Mouse (Mus musculus) splenic B cell, adult 2 months (primary cell): ENCODE results near the gene Raf1.

Experiments
- DNase-seq: peaks from one replicate; pipeline ENCODE4 v3.0.0-alpha.2; 2011; ENCODE audit warnings: low read depth, low spot score
- H3K27me3 ChIP-seq: 2 replicates; pipeline ENCODE4 v1.6.1; 2012; ENCODE audit warnings: mild to moderate bottlenecking, low read length, moderate library complexity, mixed read lengths; ENCODE audit not compliant: control insufficient read depth, poor library complexity, insufficient read depth, severe bottlenecking
- H3K36me3 ChIP-seq: 2 replicates; pipeline ENCODE4 v1.6.1; 2012; ENCODE audit warnings: mild to moderate bottlenecking, low read length, moderate library complexity, mixed read lengths; ENCODE audit not compliant: control insufficient read depth, poor library complexity, insufficient read depth, severe bottlenecking

The Raf1 gene

DNA sequence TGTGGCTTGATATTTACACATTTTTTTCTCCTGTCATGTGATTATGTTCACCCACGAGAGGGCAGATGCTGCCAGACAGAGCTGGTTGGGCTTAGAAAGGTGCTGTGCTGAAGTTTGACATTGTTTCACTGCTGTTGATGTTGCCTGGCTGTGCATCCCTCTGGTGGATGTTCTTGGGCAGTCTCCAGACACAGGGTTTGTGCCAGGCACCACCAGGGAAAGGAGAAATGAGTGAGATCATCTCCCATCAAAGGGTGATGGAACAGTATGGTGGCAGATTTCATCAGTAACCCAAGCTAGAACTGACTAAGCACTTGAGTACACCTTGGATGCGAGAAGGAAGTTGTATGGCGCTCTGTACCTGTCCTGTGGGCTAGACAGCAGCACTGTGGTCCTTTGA is 60.5 kb downstream of the Raf1 start:
- Histone ChIP-seq H3K36me3 (peaks cover 14% of the 10 kb centered on the region), H3K27me3 (no peaks in the 10 kb centered on the region)
- no peak for DNase-seq

DNA sequence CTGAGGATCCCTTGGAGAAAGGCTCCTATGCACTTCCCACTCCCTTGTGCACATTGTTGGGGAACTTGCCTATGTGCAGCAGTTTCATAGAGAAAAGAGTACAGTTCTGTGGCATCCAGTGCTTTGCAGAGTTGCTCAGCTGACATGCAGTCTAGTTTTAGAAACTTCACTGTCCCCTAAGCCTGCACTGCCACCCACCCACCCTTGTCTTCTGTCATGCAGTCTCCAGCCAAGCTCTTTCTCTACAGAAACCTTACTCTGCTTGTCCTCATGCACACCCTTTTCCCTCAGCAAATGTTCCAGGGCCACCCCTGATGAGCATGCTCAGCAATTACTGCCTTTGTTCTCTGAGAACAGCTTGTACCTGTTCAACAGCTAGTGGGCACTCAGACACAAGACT is 62.6 kb downstream of the Raf1 start:
- DNase-seq: no peak
- no peaks in the 10 kb centered on the region for H3K27me3 ChIP-seq
- H3K36me3 ChIP-seq: peaks cover 9% of the 10 kb centered on the region

GRCm38 (mm10) chr6:115610301-115610700 is 66.1 kb downstream of the Raf1 start:
- DNase-seq: no peak
- Histone ChIP-seq H3K36me3 (no peaks in the 10 kb centered on the region; the same call in 1 of the 2 replicates), H3K27me3 (no peaks in the 10 kb centered on the region)

DNA sequence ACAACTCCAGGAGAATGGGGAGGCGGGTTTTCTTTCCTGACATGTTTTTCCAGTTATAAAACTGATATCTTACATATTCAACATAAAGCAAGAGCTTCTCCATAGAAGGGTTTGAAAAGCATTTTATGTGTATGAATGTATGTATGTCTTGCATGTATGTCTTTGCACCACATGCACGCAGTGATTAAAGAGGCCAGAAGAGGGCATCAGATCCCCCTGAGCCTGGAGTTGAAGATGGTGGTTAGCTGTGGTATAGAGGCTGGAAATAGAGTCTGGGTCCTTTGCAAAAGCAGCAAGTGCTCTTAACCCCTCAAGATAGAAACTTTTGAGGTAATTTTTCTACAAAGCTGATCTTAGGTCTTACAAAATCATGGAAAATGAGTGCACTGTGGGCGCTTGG is 67.3 kb downstream of the Raf1 start:
- Histone ChIP-seq H3K36me3 (peaks cover 1% of the 10 kb centered on the region; the same call in 1 of the 2 replicates), H3K27me3 (no peaks in the 10 kb centered on the region)
- peak; percentile 65 for DNase-seq

- no peak for DNase-seq
- H3K36me3 ChIP-seq: peaks cover 1% of the 10 kb centered on the region; the same call in 1 of the 2 replicates
- no peaks in the 10 kb centered on the region for H3K27me3 ChIP-seq
These were observed 69.0 kb downstream of the Raf1 start for GRCm38 (mm10) chr6:115607429-115607828.

DNA sequence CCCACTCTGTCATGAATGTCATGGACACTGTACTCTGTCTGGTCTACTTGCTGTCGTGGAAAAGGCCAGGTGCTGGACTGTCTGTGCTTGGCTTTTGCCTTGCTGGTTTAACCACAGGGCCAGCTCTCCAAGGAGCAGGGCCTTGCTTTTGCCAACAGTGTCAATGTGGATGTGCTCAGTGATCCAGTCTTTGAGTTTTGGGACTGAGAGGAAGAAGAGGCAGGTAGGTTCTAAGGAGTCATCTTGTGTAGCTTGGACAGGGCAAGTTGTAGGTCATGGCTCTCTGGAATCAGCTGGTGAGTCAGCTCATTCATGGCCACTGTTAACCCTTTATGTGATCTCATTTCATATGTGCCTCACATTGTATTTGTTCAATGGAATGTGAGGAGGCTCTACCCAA is 70.0 kb downstream of the Raf1 start:
- Histone ChIP-seq H3K27me3 (no peaks in the 10 kb centered on the region), H3K36me3 (peaks cover 1% of the 10 kb centered on the region; the same call in 1 of the 2 replicates)
- DNase-seq: no peak

DNA sequence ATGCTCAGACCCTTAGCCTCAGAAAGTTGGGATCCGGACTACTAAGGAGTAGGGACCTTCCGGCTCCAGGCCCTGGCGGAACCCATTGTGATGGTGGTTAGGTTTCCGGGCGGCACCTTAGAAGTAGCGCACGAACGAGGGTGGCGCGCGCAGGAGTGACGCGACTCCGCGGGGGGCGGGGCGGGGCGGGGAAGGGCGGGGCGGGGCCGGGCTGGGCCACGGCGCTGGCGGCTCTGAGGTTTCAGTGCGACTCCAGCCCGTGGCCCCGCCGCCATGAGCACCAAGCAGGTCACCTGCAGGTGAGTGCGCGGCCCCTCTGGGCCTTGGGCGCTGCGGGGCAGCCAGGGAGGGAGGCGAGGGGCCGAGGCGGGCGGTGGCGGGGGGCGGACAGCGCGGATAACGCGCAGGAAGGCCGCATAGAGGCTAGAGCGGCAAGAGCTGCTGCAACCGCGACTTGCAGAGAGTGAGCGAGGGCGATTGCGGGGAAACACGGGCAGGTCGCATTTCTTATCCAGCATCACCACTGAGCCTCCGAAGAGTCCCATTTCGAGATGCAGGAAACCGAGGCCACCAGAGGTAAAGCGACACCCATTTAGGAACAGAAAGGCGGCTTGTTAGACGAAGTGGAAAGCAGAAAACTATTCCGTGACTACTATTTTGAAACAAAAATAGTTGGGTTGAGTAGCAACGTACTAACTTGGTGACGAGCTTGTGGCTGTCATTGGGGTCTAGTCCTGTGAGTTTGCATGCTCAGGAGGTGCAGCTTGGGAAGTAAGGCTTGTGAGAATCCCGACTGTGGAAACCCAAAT is 74.5 kb downstream of the Raf1 start, which contains the start of gene Mkrn2:
Gene Mkrn2 (plus strand): TSS at position 188 of the 809 bp plus-strand sequence.
- Histone ChIP-seq H3K36me3 (peaks cover 1% of the 10 kb centered on the region; the same call in 1 of the 2 replicates), H3K27me3 (no peaks in the 10 kb centered on the region)
- DNase-seq: peak; percentile 89

- peaks cover 1% of the 10 kb centered on the region; the same call in 1 of the 2 replicates for H3K36me3 ChIP-seq
- DNase-seq: no peak
- H3K27me3 ChIP-seq: no peaks in the 10 kb centered on the region
These were observed 75.1 kb downstream of the Raf1 start for GRCm38 (mm10) chr6:115601322-115601714.

DNA sequence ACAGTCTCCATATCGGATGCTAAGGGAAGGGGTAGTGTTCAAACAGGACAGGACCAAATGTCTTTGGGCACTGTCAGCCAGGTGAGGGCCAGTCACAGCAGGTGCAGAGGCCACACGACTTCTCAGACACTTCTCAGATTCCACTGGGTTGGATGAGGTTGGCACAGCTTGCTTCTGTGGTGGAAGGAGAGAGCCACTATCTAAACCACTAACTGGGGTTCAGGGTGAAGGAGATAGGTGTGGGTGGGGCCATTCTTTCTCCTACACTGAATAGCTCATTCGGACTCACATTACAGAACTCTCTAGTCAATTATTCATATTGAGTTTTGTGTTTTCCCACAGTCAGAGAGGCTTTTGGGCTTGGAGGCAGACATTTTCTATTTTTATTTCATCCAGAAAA is 80.8 kb downstream of the Raf1 start:
- no peaks in the 10 kb centered on the region for H3K27me3 ChIP-seq
- DNase-seq: no peak
- H3K36me3 ChIP-seq: no peaks in the 10 kb centered on the region

- DNase-seq: peak; percentile 42
- Histone ChIP-seq H3K36me3 (no peaks in the 10 kb centered on the region), H3K27me3 (no peaks in the 10 kb centered on the region)
These were observed 82.0 kb downstream of the Raf1 start for GRCm38 (mm10) chr6:115594463-115594862.

- DNase-seq: no peak
- no peaks in the 10 kb centered on the region for H3K27me3 ChIP-seq
- H3K36me3 ChIP-seq: no peaks in the 10 kb centered on the region
These were observed 83.2 kb downstream of the Raf1 start for GRCm38 (mm10) chr6:115593252-115593651.

GRCm38 (mm10) chr6:115592458-115592857 is 84.0 kb downstream of the Raf1 start, which contains the start of gene Mkrn2os:
Mkrn2os (minus strand) TSS chr6:115592576.
- H3K36me3 ChIP-seq: no peaks in the 10 kb centered on the region
- DNase-seq: no peak
- H3K27me3 ChIP-seq: no peaks in the 10 kb centered on the region

DNA sequence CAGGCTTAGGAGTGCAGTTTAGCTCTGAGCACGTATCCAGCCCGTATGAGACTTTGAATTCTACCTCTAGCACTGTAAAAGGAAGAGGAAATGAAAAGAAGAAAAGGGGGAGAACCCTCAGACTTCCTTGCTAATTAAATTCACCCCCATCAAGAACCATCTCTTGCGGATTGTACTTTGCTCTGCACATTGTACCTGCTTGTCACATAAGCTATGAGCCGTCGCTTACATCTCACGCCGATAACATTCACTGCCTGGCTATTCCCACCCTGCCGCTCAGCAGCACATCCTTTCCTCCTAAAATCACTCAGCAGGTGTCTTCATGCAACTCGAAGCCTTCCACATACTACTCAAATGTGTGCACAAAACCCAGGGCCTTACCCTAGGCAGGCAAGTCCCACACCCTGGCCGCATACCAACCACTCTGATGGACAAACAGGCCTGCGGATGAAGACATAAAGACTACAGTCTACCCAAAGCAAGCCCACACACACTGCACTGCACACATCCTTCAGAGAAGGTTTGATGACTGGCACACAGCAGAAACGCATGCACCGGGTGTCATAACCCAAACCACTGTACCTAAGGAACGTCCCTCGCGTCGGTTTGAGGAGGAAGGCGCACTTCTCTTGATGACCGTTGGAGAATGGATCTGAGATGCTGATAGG is 84.6 kb downstream of the Raf1 start:
- no peaks in the 10 kb centered on the region for H3K27me3 ChIP-seq
- no peaks in the 10 kb centered on the region for H3K36me3 ChIP-seq
- no peak for DNase-seq

DNA sequence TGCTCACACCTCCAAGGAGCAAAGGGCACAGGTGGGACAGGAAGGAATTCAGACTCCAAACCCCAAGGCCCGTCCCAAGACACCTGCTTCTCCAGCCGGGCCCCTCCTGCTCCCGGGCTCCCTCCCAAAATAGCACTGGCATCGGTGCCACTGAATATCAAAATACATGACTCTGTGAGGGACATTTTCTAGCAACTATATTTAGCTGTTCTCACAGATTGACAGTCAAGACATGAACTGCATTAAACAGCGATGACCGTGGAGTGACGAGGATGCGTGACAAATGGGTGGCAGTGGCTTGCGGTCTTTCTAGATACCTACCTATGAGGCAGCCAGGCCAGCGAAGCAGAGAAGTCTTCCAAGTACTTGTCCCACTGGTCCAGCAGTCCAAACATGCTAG is 90.1 kb downstream of the Raf1 start:
- Histone ChIP-seq H3K36me3 (no peaks in the 10 kb centered on the region), H3K27me3 (no peaks in the 10 kb centered on the region)
- no peak for DNase-seq

- no peaks in the 10 kb centered on the region for H3K36me3 ChIP-seq
- H3K27me3 ChIP-seq: no peaks in the 10 kb centered on the region
- no peak for DNase-seq
These were observed 92.3 kb downstream of the Raf1 start for GRCm38 (mm10) chr6:115584176-115584575.
